ENCODE assay signal across 7 mouse cellular contexts in the genomic region with DNA sequence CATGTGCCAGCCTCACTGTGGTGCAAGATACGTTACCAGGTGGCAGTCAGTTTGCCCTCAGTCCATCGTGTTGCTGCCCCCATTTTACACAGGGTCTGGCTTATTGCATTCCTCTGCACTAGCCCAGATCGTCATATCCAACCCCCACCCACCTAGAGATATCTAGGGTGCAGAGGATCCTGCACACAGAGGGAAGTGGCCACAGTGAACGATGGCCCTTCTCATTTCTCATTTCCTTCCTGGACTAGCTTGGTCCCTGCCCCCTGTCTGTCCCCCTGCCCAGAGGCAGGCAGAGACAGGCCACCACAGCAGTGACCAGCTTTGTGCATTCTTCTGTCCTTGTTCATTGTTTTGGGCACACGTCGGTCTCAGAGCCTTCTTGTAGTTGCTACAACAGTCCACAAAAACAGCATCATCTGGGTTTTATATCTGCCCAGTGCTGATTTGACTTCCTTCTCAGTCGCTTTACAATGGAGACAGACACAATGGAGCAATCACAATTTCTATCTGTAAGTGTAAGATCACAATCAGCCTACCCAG. TPM values are rescaled to one million over a fixed set of nuclear protein-coding genes. Genes with fewer than 3 reads are reported as not detected.
A peak's percentile ranks its signal among the peaks of the same experiment; 100 is the strongest.
DNase-seq lines count a peak whose midpoint lies in the region; ATAC-seq and TF ChIP-seq lines count a peak whose summit lies in the region.

No protein-coding gene starts in this region.

- peak overlapping the region; percentile 4 for H3K4me3 ChIP-seq in lung, adult 2 months (replicated peaks; ENCODE audit: extremely low read depth, low read depth, low read length)
- no peak overlapping the region for H3K4me3 ChIP-seq in embryonic facial prominence, embryonic 12.5 days
- no peak overlapping the region for H3K4me3 ChIP-seq in limb, embryonic 12.5 days (replicated peaks)
- no peak overlapping the region for H3K4me3 ChIP-seq in stomach, embryonic 14.5 days (ENCODE audit: low read depth, low read length)
- H3K4me3 ChIP-seq in forebrain, postnatal 0 days (ENCODE audit: low read depth, low read length) = no peak overlapping the region

- H3K36me3 ChIP-seq in embryonic facial prominence, embryonic 12.5 days = no peaks in the 10 kb centered on the region
- no peaks in the 10 kb centered on the region for H3K36me3 ChIP-seq in limb, embryonic 12.5 days
- H3K36me3 ChIP-seq in stomach, embryonic 14.5 days (ENCODE audit: control insufficient read depth, insufficient read depth, low read length) = no peaks in the 10 kb centered on the region
- H3K36me3 ChIP-seq in forebrain, postnatal 0 days (ENCODE audit: insufficient read depth) = no peaks in the 10 kb centered on the region; the same call in 1 of the 2 replicates

- peak; percentile 8 for DNase-seq in lung, adult 2 months
- DNase-seq in lung, postnatal 25 days (ENCODE audit: low spot score) = no peak
- DNase-seq in forebrain, postnatal 0 days = no peak
- DNase-seq in spleen, postnatal 36 days (ENCODE audit: low spot score in 2 of 2) = no peak

- H3K9ac ChIP-seq in embryonic facial prominence, embryonic 12.5 days = no peak overlapping the region
- no peak overlapping the region for H3K9ac ChIP-seq in limb, embryonic 12.5 days (replicated peaks)
- H3K9ac ChIP-seq in stomach, embryonic 14.5 days (replicated peaks; ENCODE audit: low read depth, low read length) = no peak overlapping the region
- no peak overlapping the region for H3K9ac ChIP-seq in forebrain, postnatal 0 days

- H3K4me1 ChIP-seq in lung, adult 2 months (ENCODE audit: control insufficient read depth, insufficient read depth, low read length) = peaks cover 2% of the 10 kb centered on the region; the same call in 1 of the 2 replicates
- H3K4me1 ChIP-seq in embryonic facial prominence, embryonic 12.5 days = peaks cover 12% of the 10 kb centered on the region
- peaks cover 4% of the 10 kb centered on the region; the same call in 1 of the 2 replicates for H3K4me1 ChIP-seq in limb, embryonic 12.5 days (replicated peaks)
- 0 out of 2 replicates have a peak, but pooled peaks cover 9% of the 10 kb centered on the region for H3K4me1 ChIP-seq in stomach, embryonic 14.5 days (ENCODE audit: control insufficient read depth, insufficient read depth, low read length)
- H3K4me1 ChIP-seq in forebrain, postnatal 0 days (ENCODE audit: insufficient read depth) = no peaks in the 10 kb centered on the region

- peak overlapping the region; percentile 38; the same call in 1 of the 2 replicates for H3K27ac ChIP-seq in embryonic facial prominence, embryonic 12.5 days
- H3K27ac ChIP-seq in limb, embryonic 12.5 days = peak overlapping the region; percentile 12; the same call in 1 of the 2 replicates
- peak overlapping the region; percentile 75 for H3K27ac ChIP-seq in stomach, embryonic 14.5 days (ENCODE audit: low read length)
- no peak overlapping the region for H3K27ac ChIP-seq in forebrain, postnatal 0 days (ENCODE audit: low read depth, low read length)

- no peak overlapping the region for H3K4me2 ChIP-seq in embryonic facial prominence, embryonic 12.5 days (replicated peaks)
- no peak overlapping the region for H3K4me2 ChIP-seq in limb, embryonic 12.5 days
- H3K4me2 ChIP-seq in stomach, embryonic 14.5 days (replicated peaks; ENCODE audit: low read depth, low read length) = peak overlapping the region; percentile 19; the same call in 1 of the 2 replicates
- H3K4me2 ChIP-seq in forebrain, postnatal 0 days (ENCODE audit: low read depth) = no peak overlapping the region

- 24% methylated on average over 7 of the region's 7 CpGs for WGBS in lung, adult 2 months
- WGBS in embryonic facial prominence, embryonic 12.5 days = 60% methylated on average over 7 of the region's 7 CpGs
- 69% methylated on average over 7 of the region's 7 CpGs for WGBS in limb, embryonic 12.5 days
- WGBS in stomach, embryonic 14.5 days = 51% methylated on average over 7 of the region's 7 CpGs
- 73% methylated on average over 7 of the region's 7 CpGs for WGBS in forebrain, postnatal 0 days

- no peak for TF ChIP-seq CTCF in lung, adult 2 months (IDR thresholded peaks at IDR 0.05; ENCODE audit: insufficient read depth, low read length)
- no peak for TF ChIP-seq CTCF in forebrain, postnatal 0 days (IDR thresholded peaks at IDR 0.05; ENCODE audit: low read depth)

- TF ChIP-seq POLR2A in lung, adult 2 months (IDR thresholded peaks at IDR 0.05; ENCODE audit: borderline replicate concordance, extremely low read depth, low read depth, low read length) = no peak

- no peaks in the 10 kb centered on the region for H3K9me3 ChIP-seq in embryonic facial prominence, embryonic 12.5 days
- no peaks in the 10 kb centered on the region for H3K9me3 ChIP-seq in limb, embryonic 12.5 days
- no peaks in the 10 kb centered on the region for H3K9me3 ChIP-seq in stomach, embryonic 14.5 days (ENCODE audit: control insufficient read depth, low read depth, low read length)
- H3K9me3 ChIP-seq in forebrain, postnatal 0 days (ENCODE audit: low read length) = no peaks in the 10 kb centered on the region

- ATAC-seq in embryonic facial prominence, embryonic 12.5 days (ENCODE audit: insufficient number of reproducible peaks, insufficient read depth, low FRiP score, low TSS enrichment) = no peak
- no peak for ATAC-seq in limb, embryonic 12.5 days (ENCODE audit: insufficient number of reproducible peaks, insufficient read depth, low FRiP score, low TSS enrichment, low read depth)
- 0 out of 2 replicates have a peak, but pooled peaks have one; percentile 3 for ATAC-seq in stomach, embryonic 14.5 days (ENCODE audit: insufficient number of reproducible peaks, insufficient read depth, low FRiP score, low read depth)
- no peak for ATAC-seq in forebrain, postnatal 0 days

- no peaks in the 10 kb centered on the region for H3K27me3 ChIP-seq in embryonic facial prominence, embryonic 12.5 days
- no peaks in the 10 kb centered on the region for H3K27me3 ChIP-seq in limb, embryonic 12.5 days
- no peaks in the 10 kb centered on the region for H3K27me3 ChIP-seq in stomach, embryonic 14.5 days (ENCODE audit: control insufficient read depth, insufficient read depth, low read length)
- no peaks in the 10 kb centered on the region for H3K27me3 ChIP-seq in forebrain, postnatal 0 days (ENCODE audit: insufficient read depth, low read length)

RNA-seq across cellular contexts. Expression of a gene that starts 13.3 kb away (rescaled TPM):
- 2.8 and 4.1 TPM in 2 replicates for polyA plus RNA-seq in lung, adult 2 months (2012; rRNA removed)
- polyA plus RNA-seq in embryonic facial prominence, embryonic 12.5 days (2016; fragmentation: Nextera tagmentation; extraction: Ambion mirVana) = 1.2 and 1.5 TPM in 2 replicates
- 0.66 and 0.91 TPM in 2 replicates for polyA plus RNA-seq in limb, embryonic 12.5 days (2016; fragmentation: Nextera tagmentation; extraction: Ambion mirVana)
- 0.51 and 0.56 TPM in 2 replicates for polyA plus RNA-seq in stomach, embryonic 14.5 days (2014; fragmentation: Nextera tagmentation; extraction: Ambion mirVana)
- 14.0 and 17.2 TPM in 2 replicates for total RNA-seq in forebrain, postnatal 0 days (2014; rRNA removed)
- polyA plus RNA-seq in forebrain, postnatal 0 days (2015; fragmentation: Nextera tagmentation; extraction: Ambion mirVana) = 2.0 and 2.8 TPM in 2 replicates

RNA-seq across cellular contexts. Expression of a gene that starts 34.5 kb away (rescaled TPM):
- 53.3 and 63.2 TPM in 2 replicates for polyA plus RNA-seq in lung, adult 2 months (2012; rRNA removed)
- polyA plus RNA-seq in embryonic facial prominence, embryonic 12.5 days (2016; fragmentation: Nextera tagmentation; extraction: Ambion mirVana) = 42.0 and 42.3 TPM in 2 replicates
- 34.7 and 37.6 TPM in 2 replicates for polyA plus RNA-seq in limb, embryonic 12.5 days (2016; fragmentation: Nextera tagmentation; extraction: Ambion mirVana)
- polyA plus RNA-seq in stomach, embryonic 14.5 days (2014; fragmentation: Nextera tagmentation; extraction: Ambion mirVana) = 24.2 and 26.0 TPM in 2 replicates
- total RNA-seq in forebrain, postnatal 0 days (2014; rRNA removed) = 40.9 and 50.9 TPM in 2 replicates
- polyA plus RNA-seq in forebrain, postnatal 0 days (2015; fragmentation: Nextera tagmentation; extraction: Ambion mirVana) = 20.8 and 23.7 TPM in 2 replicates

RNA-seq across cellular contexts. Expression of a gene that starts 58.3 kb away (rescaled TPM):
- 7.1 and 7.9 TPM in 2 replicates for polyA plus RNA-seq in lung, adult 2 months (2012; rRNA removed)
- polyA plus RNA-seq in embryonic facial prominence, embryonic 12.5 days (2016; fragmentation: Nextera tagmentation; extraction: Ambion mirVana) = 1.2 and 1.8 TPM in 2 replicates
- 0.95 and 1.0 TPM in 2 replicates for polyA plus RNA-seq in limb, embryonic 12.5 days (2016; fragmentation: Nextera tagmentation; extraction: Ambion mirVana)
- 0.95 and 1.8 TPM in 2 replicates for polyA plus RNA-seq in stomach, embryonic 14.5 days (2014; fragmentation: Nextera tagmentation; extraction: Ambion mirVana)
- total RNA-seq in forebrain, postnatal 0 days (2014; rRNA removed) = 0.38 and 0.85 TPM in 2 replicates
- 0.77 and 1.2 TPM in 2 replicates for polyA plus RNA-seq in forebrain, postnatal 0 days (2015; fragmentation: Nextera tagmentation; extraction: Ambion mirVana)
